Mouse (Mus musculus): Measurements from ENCODE around the gene Tagln. TPM values are rescaled to one million over a fixed set of nuclear protein-coding genes. Genes with fewer than 3 reads are reported as not detected.

Gene Tagln
- total and polyA plus RNA-seq, 3 experiments = 0.42 to 1.1 TPM; not detected in 1

DNA sequence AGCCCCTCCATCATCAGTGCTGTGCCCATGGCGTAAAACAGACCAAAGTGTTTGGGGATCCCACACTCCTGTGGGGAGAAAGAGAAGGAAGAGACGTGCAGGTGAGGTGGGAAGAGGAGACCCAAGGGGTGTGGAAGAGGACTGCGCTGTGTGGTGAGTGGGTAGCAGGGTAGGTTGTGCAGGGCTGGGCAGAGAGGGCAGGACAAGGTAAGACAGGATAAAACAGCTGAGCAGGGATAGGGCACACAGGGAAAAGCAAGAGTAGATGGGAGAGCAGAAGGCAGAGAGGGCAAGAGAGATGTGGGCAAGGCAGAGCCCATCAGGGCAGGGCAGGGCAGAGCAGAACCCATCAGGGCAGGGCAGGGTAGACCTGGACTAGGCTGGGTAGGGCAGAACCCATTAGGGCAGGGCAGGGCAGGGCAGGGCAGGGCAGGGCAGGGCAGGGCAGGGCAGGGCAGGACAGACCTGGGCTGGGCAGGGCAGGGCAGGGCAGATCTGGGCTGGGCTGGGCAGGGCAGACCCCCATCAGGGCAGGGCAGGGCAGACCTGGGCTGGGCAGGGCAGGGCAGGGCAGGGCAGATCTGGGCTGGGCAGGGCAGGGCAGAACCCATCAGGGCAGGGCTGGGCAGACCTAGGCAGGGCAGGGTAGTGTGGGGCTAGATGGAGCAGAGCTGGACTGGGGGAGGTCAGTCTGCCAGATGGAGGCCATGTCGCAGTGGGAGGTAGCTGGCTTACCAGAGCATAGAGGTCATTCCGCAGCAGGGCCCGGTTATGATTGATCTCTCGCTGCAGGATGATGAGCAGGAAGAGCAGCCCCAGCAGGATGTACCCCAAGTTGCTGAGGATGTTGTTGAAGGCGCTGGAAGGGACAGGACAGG lies 8.0 kb upstream of the Tagln start:
- no peaks in the 10 kb centered on the region; a peak in 1 of 4 replicates for H3K36me3 ChIP-seq (ENCODE audit: control insufficient read depth in 1 of 2, insufficient read depth in 2 of 2, low read length in 2 of 2)
- H3K27me3 ChIP-seq (ENCODE audit: control insufficient read depth in 1 of 2, insufficient read depth in 2 of 2, low read length in 2 of 2) = no peaks in the 10 kb centered on the region
- no peaks in the 10 kb centered on the region for H3K4me1 ChIP-seq (ENCODE audit: control insufficient read depth in 1 of 2, insufficient read depth in 2 of 2, low read length in 2 of 2)
- DNase-seq (ENCODE audit: low read depth, low spot score) = no peak
- H3K79me2 ChIP-seq (ENCODE audit: control insufficient read depth, insufficient read depth, low read length, poor library complexity) = no peaks in the 10 kb centered on the region
- H3K4me3 ChIP-seq (ENCODE audit: control insufficient read depth in 1 of 2, insufficient read depth in 1 of 2, low read depth in 2 of 2, low read length in 2 of 2) = no peak overlapping the region
- no peaks in the 10 kb centered on the region for H3K9me3 ChIP-seq (replicated peaks; ENCODE audit: insufficient read depth, low read length)
- TF ChIP-seq NELFE (IDR thresholded peaks at IDR 0.05; ENCODE audit: low read depth, low read length) (no peak), TCF12 (IDR thresholded peaks at IDR 0.05; ENCODE audit: low read depth, low read length) (no peak)
- no peak overlapping the region for H3K9ac ChIP-seq (ENCODE audit: control insufficient read depth, low read depth, low read length, poor library complexity, severe bottlenecking)
- no peak overlapping the region for H3K27ac ChIP-seq (ENCODE audit: control insufficient read depth, low read depth, low read length)

GRCm38 (mm10) chr9:45942916-45943315 lies 7.1 kb upstream of the Tagln start:
- Histone ChIP-seq H3K9ac (ENCODE audit: control insufficient read depth, low read depth, low read length, poor library complexity, severe bottlenecking) (no peak overlapping the region), H3K9me3 (replicated peaks; ENCODE audit: insufficient read depth, low read length) (no peaks in the 10 kb centered on the region), H3K4me3 (ENCODE audit: control insufficient read depth in 1 of 2, insufficient read depth in 1 of 2, low read depth in 2 of 2, low read length in 2 of 2) (no peak overlapping the region), H3K4me1 (ENCODE audit: control insufficient read depth in 1 of 2, insufficient read depth in 2 of 2, low read length in 2 of 2) (no peaks in the 10 kb centered on the region), H3K79me2 (ENCODE audit: control insufficient read depth, insufficient read depth, low read length, poor library complexity) (no peaks in the 10 kb centered on the region), H3K36me3 (ENCODE audit: control insufficient read depth in 1 of 2, insufficient read depth in 2 of 2, low read length in 2 of 2) (no peaks in the 10 kb centered on the region; a peak in 1 of 4 replicates), H3K27ac (ENCODE audit: control insufficient read depth, low read depth, low read length) (no peak overlapping the region), H3K27me3 (ENCODE audit: control insufficient read depth in 1 of 2, insufficient read depth in 2 of 2, low read length in 2 of 2) (no peaks in the 10 kb centered on the region)
- no peak for DNase-seq (ENCODE audit: low read depth, low spot score)
- TF ChIP-seq GABPA (IDR thresholded peaks at IDR 0.05; ENCODE audit: low read depth, low read length) (no peak), ETS1 (IDR thresholded peaks at IDR 0.05; ENCODE audit: low read depth, low read length) (no peak), MAX (IDR thresholded peaks at IDR 0.05; ENCODE audit: low read length) (no peak), ZC3H11A (IDR thresholded peaks at IDR 0.05; ENCODE audit: low read depth, low read length) (no peak)

GRCm38 (mm10) chr9:45942464-45942863 lies 6.6 kb upstream of the Tagln start:
- no peaks in the 10 kb centered on the region for H3K79me2 ChIP-seq (ENCODE audit: control insufficient read depth, insufficient read depth, low read length, poor library complexity)
- no peak overlapping the region for H3K4me3 ChIP-seq (ENCODE audit: control insufficient read depth in 1 of 2, insufficient read depth in 1 of 2, low read depth in 2 of 2, low read length in 2 of 2)
- H3K36me3 ChIP-seq (ENCODE audit: control insufficient read depth in 1 of 2, insufficient read depth in 2 of 2, low read length in 2 of 2) = no peaks in the 10 kb centered on the region; a peak in 1 of 4 replicates
- H3K4me1 ChIP-seq (ENCODE audit: control insufficient read depth in 1 of 2, insufficient read depth in 2 of 2, low read length in 2 of 2) = no peaks in the 10 kb centered on the region
- H3K27ac ChIP-seq (ENCODE audit: control insufficient read depth, low read depth, low read length) = no peak overlapping the region
- TF ChIP-seq BHLHE40 (IDR thresholded peaks at IDR 0.05; ENCODE audit: borderline replicate concordance, low read depth, low read length) = no peak
- no peak for TF ChIP-seq ZMIZ1 (IDR thresholded peaks at IDR 0.05; ENCODE audit: low read depth, low read length)
- no peak for TF ChIP-seq MEF2A (IDR thresholded peaks at IDR 0.05; ENCODE audit: extremely low read depth, insufficient replicate concordance, low read depth, low read length, poor library complexity, severe bottlenecking)
- no peak for TF ChIP-seq MAX (IDR thresholded peaks at IDR 0.05; ENCODE audit: low read length)
- no peak for TF ChIP-seq KAT2A (conservative IDR thresholded peaks at IDR 0.05; ENCODE audit: low read depth, low read length)
- no peak for TF ChIP-seq RCOR1 (IDR thresholded peaks at IDR 0.05; ENCODE audit: low read depth, low read length)
- TF ChIP-seq RAD21 (IDR thresholded peaks at IDR 0.05; ENCODE audit: low read depth, low read length) = no peak
- TF ChIP-seq NELFE (IDR thresholded peaks at IDR 0.05; ENCODE audit: low read depth, low read length) = no peak
- H3K27me3 ChIP-seq (ENCODE audit: control insufficient read depth in 1 of 2, insufficient read depth in 2 of 2, low read length in 2 of 2) = no peaks in the 10 kb centered on the region
- no peaks in the 10 kb centered on the region for H3K9me3 ChIP-seq (replicated peaks; ENCODE audit: insufficient read depth, low read length)
- no peak overlapping the region for H3K9ac ChIP-seq (ENCODE audit: control insufficient read depth, low read depth, low read length, poor library complexity, severe bottlenecking)
- no peak for DNase-seq (ENCODE audit: low read depth, low spot score)
